Mouse (Mus musculus): ENCODE data around the gene Aco2. TPM values are rescaled to one million over a fixed set of nuclear protein-coding genes. Genes with fewer than 3 reads are reported as not detected.
"Not testable (repeated sequence)": the region's sequence is repeated elsewhere in the genome, so short reads cannot be mapped to it uniquely, and the experiment has no call there.

The Aco2 gene
- total RNA-seq, 2 experiments from 2014 or later = 1,419 to 1,465 TPM

DNA sequence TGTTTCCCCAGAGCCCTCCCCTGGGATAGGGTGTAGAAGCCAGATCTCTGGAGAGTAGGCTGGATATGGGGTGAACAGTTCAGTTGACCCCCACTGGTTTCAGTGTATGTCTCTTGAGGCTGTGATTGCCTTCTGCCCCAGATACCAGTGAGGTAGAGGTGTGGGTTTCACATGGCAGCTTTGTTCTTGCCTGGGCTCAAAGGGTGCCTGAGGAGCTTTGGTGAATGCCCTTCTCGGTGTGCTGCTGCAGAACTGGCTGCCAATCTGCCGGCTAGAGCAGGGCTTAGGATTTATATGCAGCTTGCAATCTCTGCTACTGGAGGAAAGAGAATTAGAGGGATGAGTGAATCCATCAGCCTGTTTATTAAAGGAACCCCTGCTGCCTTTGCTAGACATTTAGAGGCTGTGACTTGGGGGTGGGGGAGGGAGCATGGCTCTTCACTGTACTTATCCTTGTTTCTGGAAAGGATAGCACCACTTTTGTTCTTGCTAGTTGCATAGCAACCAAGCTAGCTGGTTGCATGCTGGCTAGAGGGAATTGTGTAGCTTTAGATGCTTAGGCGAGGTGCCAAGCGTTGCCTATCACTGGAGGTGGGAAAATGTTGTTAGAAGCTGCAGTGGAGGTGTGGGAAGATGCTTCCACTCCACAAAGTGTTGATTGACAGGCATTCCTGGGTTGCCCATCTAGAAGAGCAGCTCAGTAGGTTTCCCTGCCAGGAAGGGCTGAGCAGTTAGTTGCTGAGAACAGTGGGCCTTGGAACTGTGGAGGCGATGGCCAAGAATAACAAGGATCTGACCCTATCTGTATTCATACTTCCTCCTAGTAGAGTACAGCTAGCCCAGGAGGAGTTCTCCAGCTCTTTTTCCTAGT is 7.7 kb downstream of the Aco2 start:
- DNase-seq = peak; percentile 45

DNA sequence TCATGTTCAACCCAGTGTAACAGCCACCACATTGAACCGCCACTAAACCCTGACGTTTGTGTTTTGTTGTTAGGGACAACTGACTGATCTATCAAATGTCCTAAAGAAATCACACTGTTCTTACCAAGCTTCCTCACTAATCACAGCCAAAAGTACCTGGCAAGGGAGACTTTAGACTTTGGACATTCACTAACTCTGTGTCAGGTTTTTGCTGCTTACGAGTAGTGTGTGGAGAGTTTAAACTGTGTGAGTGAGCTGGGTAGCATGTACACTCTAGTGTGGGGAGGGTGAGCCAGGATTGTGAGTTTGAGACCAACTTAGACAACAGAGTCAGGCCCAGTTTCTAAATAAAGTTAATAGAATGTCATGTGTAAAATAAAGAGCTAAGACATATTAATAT is 10.2 kb downstream of the Aco2 start:
- DNase-seq = no peak

DNA sequence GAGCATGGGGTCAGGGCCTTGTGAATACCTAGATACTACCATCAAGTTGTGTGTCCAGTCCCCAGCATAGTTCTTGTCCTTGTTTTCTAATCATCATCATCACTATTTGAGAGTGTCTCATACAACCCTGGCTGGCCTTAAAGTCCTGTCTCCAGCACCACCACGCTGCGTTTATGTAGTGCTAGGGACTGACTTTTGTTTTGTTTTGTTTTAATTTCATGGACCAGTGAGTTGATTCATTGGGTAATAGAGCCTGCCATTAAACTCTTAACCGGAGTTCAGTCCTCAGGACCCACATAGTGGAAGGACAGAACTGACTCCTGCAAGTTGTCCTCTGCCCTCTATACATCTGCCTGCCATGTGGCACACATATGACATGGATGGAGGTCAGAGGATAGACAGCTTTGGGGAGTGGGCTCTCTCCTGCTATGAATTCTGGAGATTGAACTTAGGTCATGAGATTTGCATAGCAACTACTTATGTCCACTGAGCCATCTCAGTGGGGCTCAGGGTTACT is 13.4 kb downstream of the Aco2 start:
- DNase-seq = no peak

DNA sequence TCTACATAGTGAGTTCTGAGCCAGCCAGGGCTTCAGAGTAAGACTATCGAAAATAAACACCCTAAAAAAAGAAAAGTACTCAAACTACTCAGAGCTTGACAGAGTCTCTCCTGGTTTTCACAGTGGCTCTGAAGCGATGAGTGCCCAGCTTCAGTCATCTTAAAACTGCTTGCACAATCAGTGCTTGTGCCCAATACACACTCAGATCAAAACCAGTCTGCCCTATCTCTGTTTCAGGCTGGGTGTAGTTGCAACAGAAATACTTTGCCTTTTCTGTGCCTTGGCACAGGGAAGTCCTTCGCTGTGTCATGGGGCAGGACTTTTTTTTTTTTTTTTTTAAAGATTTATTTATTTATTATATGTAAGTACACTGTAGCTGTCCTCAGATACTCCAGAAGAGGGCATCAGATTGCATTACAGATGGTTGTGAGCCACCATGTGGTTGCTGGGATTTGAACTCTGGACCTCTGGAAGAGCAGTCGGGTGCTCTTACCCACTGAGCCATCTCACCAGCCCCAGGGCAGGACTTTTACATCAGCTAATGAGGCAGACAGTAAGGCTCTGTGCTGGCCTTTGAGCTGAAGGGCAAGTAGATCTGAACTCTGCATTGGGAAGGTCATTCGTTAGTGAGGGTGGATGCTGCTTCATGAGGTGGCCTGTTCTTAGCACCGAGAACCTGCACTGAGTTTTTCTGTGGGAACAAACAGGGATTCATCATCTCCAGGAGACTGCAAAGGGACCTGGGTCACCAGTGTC is 14.9 kb downstream of the Aco2 start:
- DNase-seq = no peak

DNA sequence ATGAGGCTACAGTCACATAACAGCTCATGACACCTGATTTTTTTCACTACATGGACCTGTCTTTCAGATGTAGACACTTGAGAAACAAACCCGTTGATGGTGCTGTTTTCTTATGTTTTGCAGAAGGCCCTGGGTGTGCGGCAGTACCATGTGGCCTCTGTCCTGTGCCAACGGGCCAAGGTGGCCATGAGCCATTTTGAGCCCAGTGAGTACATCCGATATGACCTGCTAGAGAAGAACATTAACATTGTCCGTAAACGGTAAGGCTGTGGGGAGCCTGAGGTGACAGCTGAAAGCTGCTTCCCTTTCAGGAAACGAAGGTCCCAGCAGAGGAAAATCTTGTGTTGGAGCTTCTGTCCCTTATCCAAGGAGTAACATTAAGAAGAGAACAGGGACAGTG is 17.1 kb downstream of the Aco2 start:
- DNase-seq = no peak

DNA sequence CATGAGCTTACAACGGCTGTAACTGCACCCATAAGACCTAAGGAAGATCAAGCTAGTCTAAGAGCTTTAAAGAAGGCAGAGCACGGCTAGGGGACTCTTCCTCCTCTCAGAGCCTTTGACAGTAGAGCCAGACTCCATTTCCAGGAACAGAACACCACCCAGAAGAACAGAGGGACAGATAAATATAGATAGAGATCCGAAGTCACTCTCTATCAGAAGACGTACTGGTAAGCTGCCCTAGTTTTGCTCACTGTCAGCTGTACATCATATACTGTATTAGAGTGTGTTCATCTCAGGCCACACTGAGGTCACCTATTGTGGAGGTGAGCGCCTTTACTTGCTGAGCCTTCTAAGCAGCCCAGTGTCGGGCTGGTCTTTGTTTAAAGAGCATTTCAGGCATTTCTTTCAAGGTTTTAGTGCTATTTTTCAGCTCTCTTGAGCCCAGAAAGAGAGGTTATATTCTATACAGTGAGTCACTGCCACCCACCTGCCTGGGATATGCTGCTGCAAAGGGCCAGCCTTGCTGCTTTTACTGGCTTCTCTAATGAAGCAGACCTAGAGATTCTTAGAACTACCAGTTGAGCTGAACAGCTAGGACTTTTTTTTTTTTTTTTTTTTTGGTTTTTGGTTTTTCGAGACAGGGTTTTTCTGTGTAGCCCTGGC is 19.2 kb downstream of the Aco2 start:
- no peak for DNase-seq

DNA sequence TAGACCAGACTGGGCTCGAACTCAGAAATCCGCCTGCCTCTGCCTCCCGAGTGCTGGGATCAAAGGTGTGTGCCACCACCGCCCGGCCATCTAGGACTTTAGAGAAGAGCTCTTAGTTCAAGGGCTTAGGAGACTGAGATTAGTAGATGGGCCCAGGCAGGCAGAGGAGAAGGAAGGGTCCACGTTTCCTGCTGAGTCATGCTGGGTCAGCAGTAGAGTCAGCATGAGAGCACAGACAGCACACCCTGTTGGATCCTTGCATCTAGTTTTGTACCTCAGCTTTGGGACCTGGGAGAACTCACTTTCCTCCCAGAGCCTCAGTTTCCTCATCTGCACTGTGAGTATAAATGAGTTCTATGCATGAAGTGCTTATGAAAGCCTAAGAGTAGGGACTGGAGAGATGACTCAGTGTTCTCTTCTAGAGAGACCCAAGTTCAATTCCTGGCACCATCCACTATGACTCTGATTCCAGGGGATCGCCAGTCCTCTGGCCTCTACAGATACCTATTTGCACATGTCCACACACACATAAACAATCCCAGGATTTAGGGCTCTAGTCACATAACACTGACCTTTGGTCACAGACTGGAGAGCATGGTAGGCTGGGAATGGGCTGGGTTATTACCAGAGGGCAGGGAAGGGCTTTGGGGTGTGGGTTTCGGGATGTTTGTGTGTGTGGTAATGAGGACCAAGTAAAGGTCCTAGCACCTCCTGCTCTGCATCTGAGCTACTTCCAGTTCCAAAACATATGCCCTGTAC is 19.9 kb downstream of the Aco2 start:
- no peak for DNase-seq

DNA sequence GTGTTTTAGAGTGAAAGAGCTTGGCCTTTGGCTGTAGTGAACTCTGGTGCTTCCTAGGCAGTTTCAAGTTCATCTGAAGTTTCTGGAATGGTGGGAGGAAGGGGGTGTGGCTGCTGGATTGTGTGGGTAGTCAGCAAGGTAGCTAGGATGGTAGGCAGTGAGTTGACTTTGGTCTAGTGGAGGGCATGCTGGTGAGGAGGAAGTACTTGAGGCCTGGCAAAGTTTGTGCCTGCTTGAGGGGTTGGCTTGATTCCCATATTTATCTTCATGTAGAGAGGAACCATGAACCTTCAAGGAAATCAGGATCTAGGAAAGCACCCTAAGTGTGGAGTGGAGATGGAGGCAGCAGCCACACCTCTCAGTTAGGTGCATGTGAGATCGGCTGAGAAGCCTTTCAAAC is 21.9 kb downstream of the Aco2 start:
- no peak for DNase-seq

DNA sequence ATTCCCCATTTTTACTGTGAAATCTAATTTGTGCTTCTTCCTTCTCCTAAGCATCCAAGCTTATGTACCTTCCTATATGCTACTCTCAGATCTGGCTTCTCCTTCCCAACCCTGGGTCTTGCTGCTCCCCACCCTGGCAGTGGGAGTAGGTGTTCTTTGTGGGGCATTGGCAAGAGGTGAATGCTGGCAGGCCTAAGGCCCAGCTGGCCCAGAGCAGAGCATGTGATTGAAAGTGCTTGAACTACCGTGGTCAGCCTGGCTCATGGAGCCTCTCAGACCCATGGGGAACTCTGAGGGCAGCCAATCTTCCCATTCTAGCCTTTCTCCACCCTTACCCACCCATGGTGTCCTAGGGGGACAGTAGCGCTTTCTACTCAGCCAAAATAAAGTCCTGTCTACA is 24.3 kb downstream of the Aco2 start:
- DNase-seq = no peak

DNA sequence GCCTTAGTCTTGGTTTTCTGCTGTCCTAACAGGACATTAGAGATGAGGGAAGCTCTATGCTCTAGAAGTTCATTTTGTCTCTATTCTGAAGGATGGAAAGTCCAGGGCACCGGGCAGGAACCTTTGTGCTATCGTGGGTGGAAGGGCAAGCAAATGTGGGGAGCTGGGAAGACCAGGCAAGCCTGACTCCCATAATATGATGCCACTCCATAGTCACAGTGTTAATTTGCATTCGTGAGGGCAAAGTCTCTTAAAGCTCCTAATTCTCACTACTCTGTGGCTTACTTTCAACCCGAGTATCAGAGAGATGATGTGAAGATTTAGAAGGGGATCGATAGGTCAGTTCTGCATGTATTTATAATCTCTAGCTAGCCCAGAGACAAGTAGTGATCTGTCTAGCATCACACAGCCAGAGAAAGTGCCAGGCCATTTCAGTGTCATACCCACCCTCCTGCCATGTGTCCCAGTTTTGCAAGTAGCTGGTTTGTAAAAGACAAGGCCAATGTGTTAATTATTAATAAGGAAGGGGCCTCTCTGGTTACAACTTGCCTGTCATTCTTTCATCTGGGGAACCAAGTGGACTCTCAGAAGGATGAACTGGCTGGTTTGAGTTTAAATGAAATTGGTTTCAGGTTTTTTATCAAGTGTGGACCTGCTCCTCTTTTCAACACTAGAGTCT is 25.6 kb downstream of the Aco2 start:
- DNase-seq = no peak

DNA sequence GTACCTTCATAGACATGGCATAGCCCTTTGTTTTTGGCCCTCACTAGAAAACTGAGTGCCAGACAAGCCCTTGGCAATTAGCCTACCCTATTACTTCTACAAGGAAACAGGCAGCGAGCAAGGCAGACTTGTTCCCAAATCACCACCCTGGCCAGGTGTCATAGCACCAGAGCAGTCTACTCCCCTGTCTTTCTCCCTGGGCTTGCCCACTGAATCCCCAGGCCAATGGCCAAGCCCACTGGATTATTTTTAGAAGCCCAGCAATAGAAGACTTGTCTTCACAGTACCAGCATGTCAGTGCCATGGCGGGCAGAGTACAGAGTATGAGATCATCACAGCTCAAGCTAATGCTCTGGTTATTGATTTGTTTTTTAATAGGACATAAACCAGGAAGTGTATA is 26.6 kb downstream of the Aco2 start:
- peak; percentile 57 for DNase-seq

DNA sequence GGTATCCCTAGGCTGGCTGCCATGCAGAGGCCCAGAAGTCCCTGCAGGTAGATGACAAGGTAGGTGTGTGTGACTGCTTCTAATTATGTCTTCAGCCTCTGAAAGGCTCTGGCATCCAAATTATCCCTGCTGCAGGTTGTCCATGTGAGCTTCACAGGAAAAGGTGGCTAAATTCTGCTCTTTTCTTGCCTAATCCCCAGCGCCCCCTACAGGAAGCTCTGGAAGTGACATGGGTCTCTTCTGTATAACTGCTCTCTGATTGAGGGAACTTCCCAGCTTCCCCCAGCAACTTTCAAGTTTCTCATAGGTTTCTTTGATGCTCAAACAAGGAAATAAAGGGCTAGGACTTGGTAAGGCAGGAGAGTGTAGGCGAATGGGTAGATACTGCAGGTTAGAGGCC is 32.8 kb downstream of the Aco2 start:
- DNase-seq = peak; percentile 84

DNA sequence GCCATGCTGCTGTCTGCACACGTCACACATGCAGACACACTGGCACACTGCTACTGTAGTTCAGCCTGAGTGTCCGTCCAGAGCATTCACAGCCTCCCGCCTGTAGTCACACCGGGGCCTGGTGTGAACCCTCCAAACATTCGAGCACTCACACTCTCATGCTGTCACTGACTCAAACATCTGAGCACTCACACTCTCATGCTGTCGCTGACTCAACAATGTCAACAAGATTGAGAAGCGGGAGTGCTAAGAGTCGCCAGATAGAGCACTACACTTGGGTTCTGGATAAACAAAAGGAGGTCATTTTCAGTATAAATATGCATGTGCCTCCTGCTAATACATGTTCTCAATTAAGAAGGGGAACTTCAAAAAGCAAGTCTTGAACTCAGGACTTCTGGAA is 35.8 kb downstream of the Aco2 start:
- DNase-seq = no peak

DNA sequence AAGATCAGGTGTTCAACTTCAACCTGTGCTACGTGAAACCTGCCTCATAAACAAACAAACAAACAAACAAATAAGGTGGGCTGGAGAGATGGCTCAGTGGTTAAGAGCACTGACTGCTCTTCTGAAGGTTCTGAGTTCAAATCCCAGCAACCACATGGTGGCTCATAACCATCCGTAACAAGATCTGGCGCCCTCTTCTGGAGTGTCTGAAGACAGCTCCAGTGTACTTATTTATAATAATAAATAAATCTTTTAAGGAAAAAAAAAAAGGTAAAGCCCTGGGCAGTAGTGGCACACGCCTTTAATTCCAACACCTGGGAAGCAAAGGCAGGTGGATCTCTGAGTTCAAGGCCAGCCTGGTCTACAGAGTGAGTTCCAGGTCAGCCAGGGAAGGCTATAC is 36.7 kb downstream of the Aco2 start:
- not testable (repeated sequence) for DNase-seq

DNA sequence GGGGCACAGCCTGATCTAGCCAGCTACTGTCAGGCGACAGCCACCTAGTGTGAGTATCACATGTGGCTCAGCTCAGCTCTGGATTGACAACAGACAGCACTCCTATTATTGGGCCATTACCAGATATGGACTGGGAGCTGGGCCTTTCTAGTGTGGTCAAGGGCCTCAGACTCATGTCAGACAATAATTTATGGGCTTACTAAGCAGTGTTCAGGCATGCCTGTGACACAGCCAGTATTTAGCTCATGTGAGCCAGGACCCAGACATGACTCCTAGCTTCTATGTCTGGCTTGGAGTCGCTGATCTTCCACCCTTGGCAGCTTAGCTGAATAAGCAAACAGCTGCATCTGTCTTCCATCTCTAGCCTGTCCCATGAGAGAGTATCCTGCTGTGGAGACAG is 40.4 kb downstream of the Aco2 start:
- DNase-seq = no peak

DNA sequence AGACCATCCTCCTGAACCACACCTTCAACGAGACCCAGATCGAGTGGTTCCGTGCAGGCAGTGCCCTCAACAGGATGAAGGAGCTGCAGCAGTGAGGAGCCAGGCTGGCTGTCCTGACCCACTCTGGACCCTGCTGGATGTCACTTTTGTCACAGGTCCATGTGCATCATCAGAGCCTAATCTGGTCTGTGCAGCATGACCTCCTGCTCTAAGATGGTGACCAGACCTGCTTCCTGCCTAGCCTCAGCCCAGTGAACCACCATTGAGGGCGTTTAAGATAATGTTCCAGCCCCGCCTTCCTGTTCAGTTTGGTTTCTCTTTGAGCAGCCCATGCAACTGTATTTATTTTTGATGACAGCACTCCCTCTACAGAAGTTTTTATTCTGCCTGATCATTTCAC is 42.6 kb downstream of the Aco2 start:
- DNase-seq = no peak

DNA sequence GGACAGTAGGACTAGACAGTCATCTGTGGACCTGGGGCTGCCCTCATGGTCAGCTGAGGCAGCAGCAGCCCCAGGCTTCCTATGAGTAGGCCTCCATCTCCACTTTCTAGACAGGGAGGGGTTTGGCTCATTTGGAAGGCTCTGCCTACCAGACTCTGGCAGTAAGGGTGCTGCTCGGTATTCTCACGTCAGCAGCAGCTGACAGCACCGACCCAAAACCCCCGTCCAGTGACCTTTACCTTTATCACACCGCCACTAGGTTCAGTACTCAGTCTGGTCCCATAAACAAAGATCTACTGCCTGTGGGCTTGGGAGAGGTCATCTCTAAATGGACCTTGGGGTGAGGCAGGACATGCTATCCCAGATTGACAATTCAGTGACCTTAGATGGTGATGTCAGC is 43.6 kb downstream of the Aco2 start:
- no peak for DNase-seq

DNA sequence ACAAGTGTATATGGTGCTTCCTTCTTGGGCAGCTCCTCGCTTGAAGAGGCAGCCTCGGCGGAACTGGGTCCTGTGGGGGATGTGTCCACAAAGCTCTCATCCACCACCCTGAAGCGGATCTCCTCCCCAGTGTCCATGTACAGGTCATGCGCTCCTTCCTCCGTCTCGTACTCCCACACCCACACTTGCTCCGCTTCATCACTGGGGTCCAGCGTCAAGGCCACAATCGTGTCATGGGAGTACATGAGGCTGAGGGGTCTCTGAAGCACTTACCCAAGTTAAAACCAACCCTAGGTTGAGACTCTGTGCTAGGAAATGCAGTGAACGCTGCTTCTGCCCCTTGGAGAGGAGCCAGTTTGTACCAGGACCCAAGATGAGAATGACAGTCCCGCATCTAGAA is 45.1 kb downstream of the Aco2 start:
- DNase-seq = no peak

DNA sequence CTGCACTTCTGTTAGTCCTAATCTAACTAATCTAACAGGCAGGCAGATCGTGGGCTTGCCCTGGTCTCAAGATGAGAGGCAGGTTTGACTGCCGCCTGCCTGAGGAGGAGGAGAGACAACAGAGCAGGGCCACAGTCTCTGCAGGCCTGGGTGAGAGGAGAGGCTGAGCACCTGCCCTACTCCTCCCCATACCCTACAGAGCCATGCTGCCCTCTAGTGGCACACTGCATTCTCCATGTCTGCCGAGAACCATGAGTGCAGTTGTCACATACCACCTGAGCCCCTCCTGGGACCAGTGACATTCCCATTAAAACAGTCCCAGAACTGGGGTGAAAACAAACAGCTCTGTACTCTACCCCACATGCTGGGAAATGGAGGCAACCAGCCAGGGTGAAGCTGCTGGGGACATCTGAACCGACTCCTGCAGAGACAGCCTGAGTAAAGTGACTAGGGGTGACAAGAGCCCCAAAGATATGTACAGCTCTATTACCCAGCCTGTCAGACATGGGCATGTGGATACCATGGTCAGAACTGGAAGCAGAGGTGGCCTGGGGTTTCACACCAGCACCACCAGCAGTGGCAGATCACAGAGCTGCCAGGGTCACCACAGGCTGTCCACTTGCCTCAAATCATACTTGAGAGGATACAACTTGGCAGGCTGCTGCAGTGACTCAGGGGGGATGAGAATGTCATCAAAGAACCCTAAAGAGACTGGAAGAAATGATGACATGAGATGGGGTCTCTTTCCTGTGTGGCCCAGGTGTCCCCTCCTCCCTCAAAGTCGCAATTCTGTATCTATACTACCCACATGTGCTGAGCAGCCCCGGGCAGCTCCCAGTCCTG is 45.7 kb downstream of the Aco2 start:
- DNase-seq = peak; percentile 86

DNA sequence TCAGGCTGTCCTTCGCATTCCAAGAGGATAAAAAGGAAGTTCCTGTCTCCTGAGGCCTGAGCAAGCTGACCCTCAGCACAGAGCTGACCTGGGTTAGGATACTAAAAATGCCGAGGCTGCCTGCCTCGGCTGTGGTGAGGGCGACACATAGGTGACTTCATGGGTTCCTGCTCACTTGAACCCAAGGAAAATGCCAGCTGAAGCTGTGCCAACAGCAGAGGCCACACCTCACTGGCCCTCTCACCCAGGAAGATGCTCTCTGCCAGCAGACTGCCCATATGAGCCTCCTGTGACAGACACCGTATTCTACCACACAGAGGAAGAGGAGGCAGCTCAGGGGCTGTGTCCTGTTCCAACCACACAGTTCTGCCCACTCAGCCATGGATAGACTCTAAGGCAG is 47.0 kb downstream of the Aco2 start:
- DNase-seq = no peak

Measured in heart, postnatal 4 days (tissue).